8 mouse cellular contexts compared by ENCODE assay signal in genomic region chr5:110177021-110177420, GRCm38 (mm10). TPM values are rescaled to one million over a fixed set of nuclear protein-coding genes. Genes with fewer than 3 reads are reported as not detected.
DNase-seq lines count a peak whose midpoint lies in the region; ATAC-seq and TF ChIP-seq lines count a peak whose summit lies in the region.

No protein-coding gene starts in this region.

- no peaks in the 10 kb centered on the region for H3K27me3 ChIP-seq in kidney, postnatal 0 days (ENCODE audit: insufficient read depth, low read length)
- H3K27me3 ChIP-seq in hindbrain, embryonic 12.5 days = no peaks in the 10 kb centered on the region
- no peaks in the 10 kb centered on the region for H3K27me3 ChIP-seq in midbrain, embryonic 11.5 days (ENCODE audit: control insufficient read depth, insufficient read depth, low read length)

- peak overlapping the region; percentile 79 for H3K9ac ChIP-seq in kidney, postnatal 0 days (ENCODE audit: low read depth, low read length)
- H3K9ac ChIP-seq in hindbrain, embryonic 12.5 days = peak overlapping the region; percentile 89
- peak overlapping the region; percentile 87 for H3K9ac ChIP-seq in midbrain, embryonic 11.5 days (ENCODE audit: low read length)

- TF ChIP-seq CTCF in kidney, postnatal 0 days (IDR thresholded peaks at IDR 0.05; ENCODE audit: low read depth) = no peak
- no peak for TF ChIP-seq CTCF in bone marrow, adult 2 months (IDR thresholded peaks at IDR 0.05; ENCODE audit: control insufficient read depth, insufficient read depth, low read length)

- peak overlapping the region; percentile 84 for H3K27ac ChIP-seq in kidney, postnatal 0 days
- H3K27ac ChIP-seq in bone marrow, adult 2 months (ENCODE audit: control insufficient read depth, insufficient read depth, low read depth, low read length, poor library complexity) = peak overlapping the region; percentile 68
- peak overlapping the region; percentile 64 for H3K27ac ChIP-seq in hindbrain, embryonic 12.5 days
- no peak overlapping the region for H3K27ac ChIP-seq in midbrain, embryonic 11.5 days (ENCODE audit: low read depth, low read length)

- ATAC-seq in kidney, postnatal 0 days (replicated peaks; ENCODE audit: low FRiP score, low read depth) = no peak
- peak; percentile 14; the same call in 1 of the 2 replicates for ATAC-seq in hindbrain, embryonic 12.5 days (ENCODE audit: low FRiP score)
- no peak for ATAC-seq in midbrain, embryonic 11.5 days (ENCODE audit: low FRiP score)

- peak overlapping the region; percentile 90 for H3K4me3 ChIP-seq in kidney, postnatal 0 days (replicated peaks; ENCODE audit: low read depth, low read length)
- peak overlapping the region; percentile 90 for H3K4me3 ChIP-seq in bone marrow, adult 2 months (replicated peaks; ENCODE audit: control insufficient read depth, low read depth, low read length)
- peak overlapping the region; percentile 92 for H3K4me3 ChIP-seq in hindbrain, embryonic 12.5 days
- H3K4me3 ChIP-seq in midbrain, embryonic 11.5 days (ENCODE audit: low read depth, low read length) = peak overlapping the region; percentile 94

- no peak for TF ChIP-seq POLR2A in bone marrow, adult 2 months (IDR thresholded peaks at IDR 0.05; ENCODE audit: borderline replicate concordance, control insufficient read depth, low read depth, low read length)

- DNase-seq in kidney, postnatal 0 days (ENCODE audit: low spot score) = no peak
- no peak for DNase-seq in kidney, postnatal 14 days
- no peak for DNase-seq in midbrain, embryonic 11.5 days (ENCODE audit: low spot score, missing footprints)
- no peak for DNase-seq in right cerebral cortex, adult 18-20 months
- no peak for DNase-seq in right cerebral cortex, postnatal 14 days
- DNase-seq in cerebellum, adult 9-11 months = no peak

- peak overlapping the region; percentile 76 for H3K4me2 ChIP-seq in kidney, postnatal 0 days (ENCODE audit: low read length)
- H3K4me2 ChIP-seq in hindbrain, embryonic 12.5 days (replicated peaks) = peak overlapping the region; percentile 67
- peak overlapping the region; percentile 87 for H3K4me2 ChIP-seq in midbrain, embryonic 11.5 days

- WGBS in kidney, postnatal 0 days = under 1% methylated on average over 19 of the region's 19 CpGs
- WGBS in bone marrow, adult 2 months = 1% methylated on average over 19 of the region's 19 CpGs
- 4% methylated on average over 19 of the region's 19 CpGs for WGBS in hindbrain, embryonic 12.5 days
- 4% methylated on average over 19 of the region's 19 CpGs for WGBS in midbrain, embryonic 11.5 days

- H3K4me1 ChIP-seq in kidney, postnatal 0 days (replicated peaks; ENCODE audit: insufficient read depth, low read length) = peaks cover 5% of the 10 kb centered on the region; the same call in 1 of the 2 replicates
- no peaks in the 10 kb centered on the region; the same call in 1 of the 2 replicates for H3K4me1 ChIP-seq in bone marrow, adult 2 months (ENCODE audit: control insufficient read depth, insufficient read depth, low read length)
- peaks cover 9% of the 10 kb centered on the region for H3K4me1 ChIP-seq in hindbrain, embryonic 12.5 days
- peaks cover 6% of the 10 kb centered on the region for H3K4me1 ChIP-seq in midbrain, embryonic 11.5 days (ENCODE audit: control insufficient read depth, insufficient read depth, low read length)

- no peaks in the 10 kb centered on the region for H3K9me3 ChIP-seq in kidney, postnatal 0 days (replicated peaks; ENCODE audit: low read length)
- no peaks in the 10 kb centered on the region for H3K9me3 ChIP-seq in hindbrain, embryonic 12.5 days (replicated peaks)
- no peaks in the 10 kb centered on the region for H3K9me3 ChIP-seq in midbrain, embryonic 11.5 days (ENCODE audit: control insufficient read depth, low read length)

- 0 out of 2 replicates have a peak, but pooled peaks cover 11% of the 10 kb centered on the region for H3K36me3 ChIP-seq in kidney, postnatal 0 days (ENCODE audit: insufficient read depth, low read length)
- peaks cover 7% of the 10 kb centered on the region for H3K36me3 ChIP-seq in hindbrain, embryonic 12.5 days
- no peaks in the 10 kb centered on the region for H3K36me3 ChIP-seq in midbrain, embryonic 11.5 days (ENCODE audit: control insufficient read depth, insufficient read depth, low read length)

RNA-seq across cellular contexts. Expression of gene Golga3, which starts 0.5 kb away (rescaled TPM):
- 9.8 and 11.1 TPM in 2 replicates for polyA plus RNA-seq in kidney, postnatal 0 days (2015; fragmentation: Nextera tagmentation; extraction: Ambion mirVana)
- 4.9 and 11.2 TPM in 2 replicates for polyA plus RNA-seq in bone marrow, adult 2 months (2011; ENCODE audit: insufficient read depth, insufficient read length, low replicate concordance, missing spikeins)
- polyA plus RNA-seq in hindbrain, embryonic 12.5 days (2016; fragmentation: Nextera tagmentation; extraction: Ambion mirVana) = 29.1 and 30.7 TPM in 2 replicates
- polyA plus RNA-seq in midbrain, embryonic 11.5 days (2014; fragmentation: Nextera tagmentation; extraction: Ambion mirVana) = 17.9 and 19.7 TPM in 2 replicates

RNA-seq across cellular contexts. Expression of gene Chfr, which starts 41.4 kb away (rescaled TPM):
- polyA plus RNA-seq in kidney, postnatal 0 days (2015; fragmentation: Nextera tagmentation; extraction: Ambion mirVana) = 29.5 and 30.5 TPM in 2 replicates
- 26.9 and 42.5 TPM in 2 replicates for polyA plus RNA-seq in bone marrow, adult 2 months (2011; ENCODE audit: insufficient read depth, insufficient read length, low replicate concordance, missing spikeins)
- 92.4 and 93.5 TPM in 2 replicates for polyA plus RNA-seq in hindbrain, embryonic 12.5 days (2016; fragmentation: Nextera tagmentation; extraction: Ambion mirVana)
- polyA plus RNA-seq in midbrain, embryonic 11.5 days (2014; fragmentation: Nextera tagmentation; extraction: Ambion mirVana) = 74.2 and 84.5 TPM in 2 replicates

RNA-seq across cellular contexts. Expression of gene Ankle2, which starts 53.8 kb away (rescaled TPM):
- 23.3 and 24.2 TPM in 2 replicates for polyA plus RNA-seq in kidney, postnatal 0 days (2015; fragmentation: Nextera tagmentation; extraction: Ambion mirVana)
- 10.0 and 21.0 TPM in 2 replicates for polyA plus RNA-seq in bone marrow, adult 2 months (2011; ENCODE audit: insufficient read depth, insufficient read length, low replicate concordance, missing spikeins)
- 36.7 and 38.6 TPM in 2 replicates for polyA plus RNA-seq in hindbrain, embryonic 12.5 days (2016; fragmentation: Nextera tagmentation; extraction: Ambion mirVana)
- 37.5 and 43.7 TPM in 2 replicates for polyA plus RNA-seq in midbrain, embryonic 11.5 days (2014; fragmentation: Nextera tagmentation; extraction: Ambion mirVana)
